Mouse (Mus musculus) left cerebral cortex, postnatal 25 days (tissue): ENCODE results near the gene Hyou1. TPM values are rescaled to one million over a fixed set of nuclear protein-coding genes. Genes with fewer than 3 reads are reported as not detected.
"Not testable (repeated sequence)": the region's sequence is repeated elsewhere in the genome, so short reads cannot be mapped to it uniquely, and the experiment has no call there.

ENCODE experiments used
- DNase-seq, 2 experiments: peaks; one replicate each; pipeline ENCODE4 v3.0.0; 2022; ENCODE audit warnings: low spot score in 2 of 2, mixed read lengths in 1 of 2
- intact Hi-C: fragments of 180-260 bp; cut with DNase I; formaldehyde crosslinking; loops from one replicate; pipeline ENCODE4 v1.15.1; 2025
- total RNA-seq, 2 experiments: library from RNA; stranded (reverse); gene quantifications; 2 replicates each; pipeline ENCODE4 v1.2.3; 2021

Hyou1 gene
- total RNA-seq, 2 experiments from 2014 or later: 142 to 144 TPM

GRCm38 (mm10) chr9:44347621-44348020, 31.7 kb upstream of the Hyou1 start:
- intact Hi-C loops: no loop called here
- no peak for DNase-seq

GRCm38 (mm10) chr9:44348546-44348945, 30.7 kb upstream of the Hyou1 start:
- no peak for DNase-seq
- intact Hi-C loops: no loop called here

- intact Hi-C loops: no loop called here
- DNase-seq: no peak
Measured at GRCm38 (mm10) chr9:44351396-44351795, 27.9 kb upstream of the Hyou1 start.

DNA sequence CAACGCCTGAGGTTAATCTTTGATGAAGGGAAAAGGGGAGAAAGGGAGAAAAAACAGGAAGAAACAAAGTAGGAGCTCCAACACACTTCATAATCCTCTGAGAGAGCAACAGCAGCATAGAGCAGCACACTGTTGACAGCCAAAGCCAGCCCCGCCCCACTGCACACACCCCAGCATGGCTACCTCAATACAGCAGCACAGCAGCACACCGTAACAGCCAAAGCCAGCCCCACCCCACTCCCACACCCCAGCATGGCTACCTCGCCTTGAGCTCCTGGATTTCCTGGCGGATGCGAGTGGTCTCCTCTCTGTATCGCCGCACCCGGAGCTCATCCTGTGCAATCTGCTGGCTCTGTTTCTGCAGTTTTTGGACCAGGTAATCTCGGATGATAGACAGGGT, 27.0 kb upstream of the Hyou1 start:
- intact Hi-C loops: no loop called here

GRCm38 (mm10) chr9:44353142-44353541, 26.1 kb upstream of the Hyou1 start:
- DNase-seq: no peak
- intact Hi-C loops: no loop called here

More for the DNA sequence above, 27.0 kb upstream of the Hyou1 start:
- DNase-seq: no peak

- intact Hi-C loops: no loop called here
- no peak for DNase-seq
Measured at GRCm38 (mm10) chr9:44357207-44357606, 22.1 kb upstream of the Hyou1 start.

DNA sequence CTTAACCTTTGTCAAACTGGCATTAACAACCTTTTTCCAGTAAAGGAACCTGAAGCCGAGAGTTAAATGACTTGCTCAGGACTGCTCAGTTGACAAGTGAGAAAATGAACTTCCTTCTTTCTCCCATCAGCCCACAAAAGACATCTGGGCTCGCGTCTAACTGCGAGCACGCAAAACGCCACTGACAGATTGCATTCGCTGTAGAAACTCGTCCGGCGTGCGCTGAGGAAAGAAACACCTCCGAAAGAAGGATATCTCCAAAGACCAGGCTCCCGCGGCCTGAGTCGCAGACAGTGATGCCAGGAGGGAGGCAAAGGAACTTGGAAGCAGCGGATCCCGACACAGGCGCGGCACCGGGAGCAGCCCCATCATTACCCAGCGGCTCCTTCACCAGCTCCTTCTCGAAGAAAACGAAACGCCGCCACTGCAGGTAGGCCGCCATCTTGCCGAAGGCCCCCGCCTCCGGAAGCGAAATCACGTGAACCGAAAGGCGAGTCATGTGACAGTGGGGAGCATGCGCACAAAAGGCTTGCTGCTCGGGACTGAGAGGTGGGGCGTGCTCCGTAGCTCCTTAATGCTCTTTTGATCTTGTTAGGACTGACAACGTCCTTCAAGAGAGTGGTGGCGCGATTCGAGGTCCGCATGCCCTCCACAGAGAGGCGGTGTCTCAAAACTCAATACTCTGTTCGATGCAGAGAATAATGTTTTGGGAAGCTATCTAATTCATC, 17.9 kb upstream of the Hyou1 start, which contains the start of gene Vps11:
Gene Vps11 (minus strand): TSS at position 481 of the 728 bp plus-strand sequence.
- DNase-seq: peak; percentile 91 to 96
- intact Hi-C loops: no loop called here

- DNase-seq, intact Hi-C loops: not testable (repeated sequence)
Measured at GRCm38 (mm10) chr9:44361931-44362330, 17.4 kb upstream of the Hyou1 start.

DNA sequence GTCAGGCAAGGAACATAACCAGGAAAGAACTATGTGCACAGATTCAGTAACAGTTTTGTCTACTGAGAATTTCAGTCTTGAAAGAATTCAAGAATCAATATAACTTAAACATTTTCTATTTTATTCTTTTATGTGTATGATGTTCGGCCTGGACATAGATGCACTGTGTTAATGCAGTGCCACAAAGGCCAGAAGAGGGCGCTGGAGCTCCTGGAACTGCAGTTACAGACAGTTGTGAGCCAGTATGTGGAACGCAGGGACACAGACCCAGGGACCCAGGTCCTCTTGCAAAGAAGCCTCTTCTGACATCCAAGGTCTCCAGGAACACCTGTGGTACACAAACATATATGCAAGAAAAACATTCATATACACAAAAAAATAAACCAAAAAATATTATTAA, 14.8 kb upstream of the Hyou1 start:
- intact Hi-C loops: no loop called here
- no peak for DNase-seq

DNA sequence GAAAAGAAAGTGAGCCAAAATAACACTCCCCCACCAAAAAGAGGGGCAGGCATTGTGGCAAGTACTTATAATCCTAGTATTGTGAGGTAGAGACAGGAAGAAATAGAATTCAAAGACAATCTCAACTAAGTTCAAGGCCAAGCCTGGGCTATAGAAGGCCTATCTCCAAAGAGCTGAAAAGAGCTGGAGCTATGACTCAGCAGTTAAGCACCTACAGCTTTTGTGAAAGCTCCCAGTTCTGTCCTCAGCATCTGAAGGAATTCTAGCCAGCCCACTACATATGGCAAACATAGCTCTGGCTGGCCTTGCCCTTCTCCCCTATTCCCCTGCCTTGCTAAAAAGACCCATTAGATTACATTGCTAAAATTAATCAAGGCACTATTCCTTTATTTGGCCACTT, 5.9 kb upstream of the Hyou1 start:
- intact Hi-C loops: no loop called here

DNA sequence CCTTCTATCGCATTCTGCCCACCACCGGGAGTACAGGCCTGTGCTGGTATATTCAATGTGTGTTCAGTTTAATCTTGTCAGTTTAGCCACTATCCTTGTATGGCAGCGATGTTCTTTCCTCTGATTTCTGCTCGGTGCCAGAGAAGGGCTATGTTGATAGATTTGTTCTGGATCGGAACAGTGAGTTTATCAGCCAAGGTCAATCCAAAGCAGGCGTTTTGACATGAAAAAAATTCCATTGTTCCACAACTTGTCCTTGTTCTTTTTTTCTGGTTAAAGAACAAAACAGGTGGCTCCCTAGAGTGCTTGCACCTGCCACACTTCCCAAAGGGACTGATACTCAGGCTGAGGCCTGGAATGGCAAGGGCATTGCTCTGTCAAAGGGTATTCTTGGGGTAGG, 3.1 kb upstream of the Hyou1 start:
- intact Hi-C loops: no loop called here
- DNase-seq: no peak

More for the DNA sequence above, 5.9 kb upstream of the Hyou1 start:
- DNase-seq: no peak

- intact Hi-C loops: not testable (repeated sequence)
Measured at GRCm38 (mm10) chr9:44377335-44377734, 2.0 kb upstream of the Hyou1 start.

DNA sequence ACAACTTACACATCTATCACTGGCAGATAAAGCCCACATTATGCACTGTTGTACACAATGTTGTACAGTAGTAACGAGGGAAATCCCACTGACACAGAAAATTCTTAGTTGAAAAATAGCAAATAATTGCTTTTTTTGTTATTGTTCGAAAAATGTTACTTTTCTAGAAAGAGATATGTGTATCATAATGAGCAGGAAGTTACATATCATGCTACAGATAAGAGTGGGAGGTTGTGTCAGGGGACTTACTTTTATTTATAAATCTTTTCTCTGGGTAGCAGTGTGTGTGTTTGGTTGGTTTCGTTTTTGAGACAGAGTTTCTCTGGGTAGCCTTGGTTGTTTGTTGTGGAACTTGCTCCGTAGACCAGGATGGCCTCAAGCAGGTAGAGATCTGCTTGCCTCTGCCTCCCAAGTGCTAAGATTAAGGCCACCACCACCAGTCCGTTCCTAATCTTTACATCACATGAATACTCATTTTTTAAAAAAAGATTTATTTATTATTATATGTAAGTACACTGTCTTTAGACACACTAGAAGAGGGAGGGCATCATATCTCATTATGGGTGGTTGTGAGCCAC, 1.0 kb upstream of the Hyou1 start:
- DNase-seq: no peak
- intact Hi-C loops: no loop called here

More at GRCm38 (mm10) chr9:44377335-44377734, 2.0 kb upstream of the Hyou1 start:
- not testable (repeated sequence) for DNase-seq

DNA sequence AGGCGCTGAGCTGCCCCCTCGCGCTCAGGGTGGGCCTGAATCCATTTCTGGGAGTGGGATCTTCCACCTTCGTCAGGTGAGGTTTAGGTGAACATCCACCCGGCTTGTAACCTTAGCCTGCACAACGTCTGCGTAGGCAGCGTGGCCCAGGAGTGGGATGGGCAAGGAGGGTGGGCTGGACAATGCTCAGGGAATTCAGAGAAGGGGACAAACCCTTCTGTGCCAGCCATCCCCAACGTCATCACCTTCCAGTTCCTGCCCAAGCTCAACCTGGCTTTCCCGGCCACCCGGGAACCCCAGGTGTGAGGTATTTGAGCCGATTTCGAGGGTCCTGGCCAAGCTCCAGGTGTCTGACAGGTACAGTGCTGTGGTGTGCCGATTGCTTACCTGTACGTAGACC, 572 bp downstream of the Hyou1 start:
- intact Hi-C loops: no loop called here
- no peak for DNase-seq

DNA sequence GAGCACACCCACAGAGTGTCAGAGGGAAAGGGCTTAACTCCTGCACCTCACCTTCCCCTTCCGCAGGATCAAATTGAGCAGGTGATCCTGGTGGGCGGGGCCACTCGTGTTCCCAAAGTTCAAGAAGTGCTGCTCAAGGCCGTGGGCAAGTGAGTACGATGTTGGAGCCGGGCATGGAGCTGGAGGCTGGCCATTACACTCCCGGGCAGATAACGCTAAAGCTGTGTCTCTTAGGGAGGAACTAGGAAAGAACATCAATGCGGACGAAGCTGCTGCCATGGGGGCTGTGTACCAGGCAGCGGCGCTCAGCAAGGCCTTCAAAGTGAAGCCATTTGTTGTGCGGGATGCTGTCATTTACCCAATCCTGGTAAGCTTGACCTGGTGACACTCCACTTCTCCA, 5.3 kb downstream of the Hyou1 start:
- DNase-seq: no peak

GRCm38 (mm10) chr9:44387221-44387620, 7.9 kb downstream of the Hyou1 start:
- no peak for DNase-seq
- intact Hi-C loops: no loop called here

More for the DNA sequence above, 5.3 kb downstream of the Hyou1 start:
- intact Hi-C loops: no loop called here

DNA sequence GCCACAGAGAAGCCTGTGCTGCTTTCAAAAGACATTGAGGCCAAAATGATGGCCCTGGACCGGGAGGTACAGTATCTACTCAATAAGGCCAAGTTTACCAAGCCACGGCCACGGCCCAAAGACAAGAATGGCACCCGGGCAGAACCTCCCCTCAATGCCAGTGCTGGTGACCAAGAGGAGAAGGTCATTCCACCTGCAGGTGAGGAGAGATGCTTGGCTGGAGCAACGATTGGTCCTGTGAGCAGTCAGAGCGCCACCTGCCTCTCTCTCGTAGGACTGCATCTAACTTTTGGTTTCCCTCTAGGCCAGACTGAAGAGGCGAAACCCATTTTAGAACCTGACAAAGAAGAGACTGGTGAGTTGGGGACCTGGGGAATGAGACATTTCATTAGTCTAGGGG, 10.0 kb downstream of the Hyou1 start:
- peak in 1 of 2 experiments; percentile 46 for DNase-seq
- intact Hi-C loops: no loop called here

DNA sequence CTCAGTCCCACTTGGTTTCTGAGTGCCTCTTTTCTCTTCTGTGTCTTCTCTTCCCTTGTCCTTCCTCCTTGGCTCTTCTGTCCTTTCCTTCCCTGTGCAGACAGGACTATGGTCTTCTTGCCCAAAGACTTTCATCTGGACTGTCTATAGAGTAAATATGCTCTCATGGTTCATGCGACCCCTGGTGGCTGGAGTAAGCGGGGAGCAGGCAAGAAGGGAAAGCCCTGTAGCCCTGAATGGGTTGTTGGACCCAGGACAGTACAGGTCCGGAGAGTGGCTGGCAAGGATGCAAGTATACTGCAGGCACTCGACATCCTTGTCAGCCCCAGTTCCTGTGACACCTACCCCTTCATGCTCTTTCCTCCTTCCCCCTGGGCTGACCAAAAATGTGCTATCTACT, 12.2 kb downstream of the Hyou1 start:
- peak; percentile 52 to 68 for DNase-seq
- intact Hi-C loops: loop anchor here (5.0 kb wide), 1 partner anchor 264 kb away; no protein-coding TSS in a partner anchor

DNA sequence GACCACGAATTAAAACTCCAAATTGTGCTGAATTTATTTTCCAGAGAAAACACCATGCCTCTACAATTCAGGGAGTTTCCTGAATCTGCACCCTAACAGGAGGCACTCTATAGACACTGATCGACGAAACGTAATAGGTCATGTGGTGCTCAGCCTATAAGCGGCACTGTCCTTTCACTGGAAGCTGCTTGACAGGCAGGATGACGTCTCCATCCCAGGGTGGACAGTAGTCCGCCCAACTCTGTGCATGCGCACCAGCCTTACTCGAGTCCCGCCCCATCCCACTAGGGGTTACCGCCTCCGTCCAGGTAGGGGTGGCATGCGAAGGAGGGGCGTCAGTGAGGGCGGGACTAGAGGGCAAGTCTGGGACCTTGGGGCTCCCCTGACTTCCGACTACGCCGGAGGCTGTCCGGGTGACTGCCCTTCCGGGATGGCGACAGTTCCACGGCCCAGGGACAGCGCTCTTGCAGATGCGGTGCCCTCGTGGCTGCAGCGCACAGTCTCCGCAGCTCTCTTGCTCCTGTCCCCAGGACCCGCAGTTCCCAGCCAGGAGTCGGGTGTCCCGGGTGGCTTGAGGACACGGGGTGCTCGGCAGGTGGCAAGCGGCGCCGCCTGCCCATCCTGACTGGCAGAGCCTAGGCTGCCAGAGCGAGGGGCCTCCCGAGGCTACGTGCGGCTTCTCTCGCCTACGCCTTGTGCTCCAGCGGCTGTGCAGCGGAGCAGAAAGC, 17.6 kb downstream of the Hyou1 start, which contains the start of gene Slc37a4:
Gene Slc37a4 (plus strand): TSS at position 169 of the 728 bp plus-strand sequence.
- DNase-seq: peak; percentile 90 to 98
- intact Hi-C loops: no loop called here

GRCm38 (mm10) chr9:44398087-44398486, 18.8 kb downstream of the Hyou1 start:
- DNase-seq: no peak
- intact Hi-C loops: no loop called here
